Mouse (Mus musculus): Measurements from ENCODE around the gene Cgn. TPM values are rescaled to one million over a fixed set of nuclear protein-coding genes. Genes with fewer than 3 reads are reported as not detected.

Cgn gene
- 15.5 and 17.3 TPM in 2 replicates for polyA plus RNA-seq (2015; fragmentation: Nextera tagmentation; extraction: Ambion mirVana)

GRCm38 (mm10) chr3:94786367-94786835 is at the start of gene Cgn:
Gene Cgn, minus strand, starts transcription at chr3:94786492.
- Histone ChIP-seq H3K4me2 (peak within 1 kb of the TSS; percentile 90), H3K9ac (replicated peaks) (peak within 1 kb of the TSS; percentile 64), H3K9me3 (replicated peaks) (no peaks in the 10 kb centered on the region), H3K4me3 (replicated peaks) (peak within 1 kb of the TSS; percentile 52), H3K36me3 (no peaks in the 10 kb centered on the region), H3K27ac (replicated peaks) (peak within 1 kb of the TSS; percentile 95), H3K27me3 (replicated peaks) (no peaks in the 10 kb centered on the region), H3K4me1 (peaks cover 30% of the 10 kb centered on the region)
- 1% methylated on average over 35 of the region's 35 CpGs for WGBS
- ATAC-seq (ENCODE audit: low FRiP score): peak; percentile 94

DNA sequence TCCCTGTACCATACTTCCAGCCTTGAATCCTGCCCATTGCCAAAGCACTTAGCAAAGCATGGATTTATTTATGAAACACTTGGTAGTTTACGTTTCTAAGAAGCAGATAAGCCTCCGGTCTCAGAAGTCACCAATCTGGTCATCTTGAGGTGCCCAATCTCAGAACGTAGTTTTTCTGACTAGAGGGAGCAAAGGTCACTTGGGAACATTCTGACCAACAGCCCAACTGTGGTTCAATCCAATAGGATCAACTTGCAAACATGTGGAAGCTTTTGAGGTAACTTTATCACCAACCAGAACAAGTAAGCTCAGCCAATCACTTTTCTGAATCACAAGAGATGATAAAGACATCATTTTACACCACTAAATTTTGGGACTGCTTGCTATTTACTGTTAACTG is 49.1 kb upstream of the Cgn start:
- Histone ChIP-seq H3K36me3 (no peaks in the 10 kb centered on the region), H3K27me3 (replicated peaks) (no peaks in the 10 kb centered on the region), H3K4me2 (no peak overlapping the region), H3K27ac (replicated peaks) (no peak overlapping the region), H3K4me3 (replicated peaks) (no peak overlapping the region), H3K9me3 (replicated peaks) (no peaks in the 10 kb centered on the region), H3K4me1 (peaks cover 18% of the 10 kb centered on the region), H3K9ac (replicated peaks) (no peak overlapping the region)
- ATAC-seq (ENCODE audit: low FRiP score): no peak
- WGBS: 81% methylated on average over 3 of the region's 3 CpGs

- Histone ChIP-seq H3K4me3 (replicated peaks) (no peak overlapping the region), H3K4me2 (no peak overlapping the region), H3K36me3 (no peaks in the 10 kb centered on the region), H3K4me1 (peaks cover 5% of the 10 kb centered on the region; the same call in 1 of the 2 replicates), H3K9ac (replicated peaks) (no peak overlapping the region), H3K27ac (replicated peaks) (no peak overlapping the region), H3K9me3 (replicated peaks) (no peaks in the 10 kb centered on the region), H3K27me3 (replicated peaks) (no peaks in the 10 kb centered on the region)
- ATAC-seq (ENCODE audit: low FRiP score): no peak
Measured at GRCm38 (mm10) chr3:94833358-94833757, 47.1 kb upstream of the Cgn start.

- Histone ChIP-seq H3K36me3 (no peaks in the 10 kb centered on the region), H3K27me3 (replicated peaks) (no peaks in the 10 kb centered on the region), H3K9ac (replicated peaks) (no peak overlapping the region), H3K4me2 (no peak overlapping the region), H3K9me3 (replicated peaks) (no peaks in the 10 kb centered on the region), H3K27ac (replicated peaks) (no peak overlapping the region), H3K4me1 (peaks cover 5% of the 10 kb centered on the region; the same call in 1 of the 2 replicates), H3K4me3 (replicated peaks) (no peak overlapping the region)
- 82% methylated on average over 5 of the region's 5 CpGs for WGBS
- no peak for ATAC-seq (ENCODE audit: low FRiP score)
Measured at GRCm38 (mm10) chr3:94832701-94833100, 46.4 kb upstream of the Cgn start.

DNA sequence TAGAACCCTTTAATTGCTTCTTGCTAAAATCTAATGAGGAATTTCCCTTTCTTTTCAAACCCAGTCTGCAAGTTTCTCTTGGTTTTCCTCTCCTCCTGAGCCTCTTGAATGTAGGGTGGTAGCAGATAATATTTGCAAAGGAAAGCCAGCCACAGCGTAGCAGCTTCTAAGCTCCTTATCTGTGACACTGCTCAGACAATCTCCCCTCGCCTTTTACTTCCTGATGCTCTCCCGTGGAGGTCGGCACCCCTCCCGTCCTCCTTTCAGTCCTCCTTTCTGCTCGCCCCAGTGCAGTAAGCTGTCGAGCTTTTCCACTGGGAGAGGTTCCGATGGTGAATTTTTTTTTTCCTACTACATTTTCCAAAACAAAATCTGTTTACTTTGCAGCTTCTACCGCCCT is 45.8 kb upstream of the Cgn start:
- 34% methylated on average over 9 of the region's 9 CpGs for WGBS
- no peaks in the 10 kb centered on the region for H3K27me3 ChIP-seq (replicated peaks)

GRCm38 (mm10) chr3:94824110-94824509 is 37.8 kb upstream of the Cgn start:
- no peaks in the 10 kb centered on the region for H3K36me3 ChIP-seq
- no peak overlapping the region for H3K27ac ChIP-seq (replicated peaks)
- H3K4me1 ChIP-seq: peaks cover 5% of the 10 kb centered on the region; the same call in 1 of the 2 replicates
- ATAC-seq (ENCODE audit: low FRiP score): no peak
- no peak overlapping the region for H3K4me2 ChIP-seq
- 75% methylated on average over 3 of the region's 3 CpGs for WGBS
- no peaks in the 10 kb centered on the region for H3K9me3 ChIP-seq (replicated peaks)
- H3K27me3 ChIP-seq (replicated peaks): no peaks in the 10 kb centered on the region
- no peak overlapping the region for H3K4me3 ChIP-seq (replicated peaks)
- no peak overlapping the region for H3K9ac ChIP-seq (replicated peaks)

More for the DNA sequence above, 45.8 kb upstream of the Cgn start:
- Histone ChIP-seq H3K36me3 (no peaks in the 10 kb centered on the region), H3K4me3 (replicated peaks) (no peak overlapping the region), H3K9me3 (replicated peaks) (no peaks in the 10 kb centered on the region), H3K27ac (replicated peaks) (no peak overlapping the region), H3K9ac (replicated peaks) (no peak overlapping the region), H3K4me2 (no peak overlapping the region), H3K4me1 (peaks cover 5% of the 10 kb centered on the region; the same call in 1 of the 2 replicates)
- ATAC-seq (ENCODE audit: low FRiP score): no peak

DNA sequence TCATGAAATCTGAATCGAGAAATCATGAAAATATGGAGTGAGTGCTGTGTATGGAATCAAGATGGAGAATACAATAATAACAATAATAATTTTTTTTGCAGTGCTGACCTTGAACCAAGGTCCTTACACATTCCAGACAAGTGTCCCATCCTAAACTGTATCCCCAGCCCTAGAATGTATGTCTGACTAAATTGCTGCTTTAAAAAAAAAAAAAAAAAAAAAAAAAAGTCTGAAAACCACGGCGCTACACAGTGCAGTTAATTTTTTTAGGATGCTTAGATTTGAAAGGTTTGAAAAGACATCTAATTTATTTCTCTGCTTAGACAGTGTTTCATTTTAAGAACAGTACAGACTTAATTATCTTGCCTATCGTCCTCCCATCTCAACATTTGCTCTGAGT is 35.8 kb upstream of the Cgn start:
- peak; percentile 16; the same call in 1 of the 2 replicates for ATAC-seq (ENCODE audit: low FRiP score)
- peak overlapping the region; percentile 65 for H3K4me3 ChIP-seq (replicated peaks)
- WGBS: 59% methylated on average over 4 of the region's 4 CpGs
- H3K9me3 ChIP-seq (replicated peaks): no peaks in the 10 kb centered on the region
- peak overlapping the region; percentile 89 for H3K27ac ChIP-seq (replicated peaks)
- no peaks in the 10 kb centered on the region for H3K36me3 ChIP-seq
- no peaks in the 10 kb centered on the region for H3K27me3 ChIP-seq (replicated peaks)
- peaks cover 5% of the 10 kb centered on the region; the same call in 1 of the 2 replicates for H3K4me1 ChIP-seq
- H3K4me2 ChIP-seq: peak overlapping the region; percentile 74
- H3K9ac ChIP-seq (replicated peaks): peak overlapping the region; percentile 74

GRCm38 (mm10) chr3:94821008-94821638 is 34.8 kb upstream of the Cgn start:
- H3K4me1 ChIP-seq: peaks cover 5% of the 10 kb centered on the region; the same call in 1 of the 2 replicates
- H3K4me2 ChIP-seq: peak overlapping the region; percentile 74
- no peaks in the 10 kb centered on the region for H3K9me3 ChIP-seq (replicated peaks)
- peak overlapping the region; percentile 89 for H3K27ac ChIP-seq (replicated peaks)
- H3K27me3 ChIP-seq (replicated peaks): no peaks in the 10 kb centered on the region
- ATAC-seq (ENCODE audit: low FRiP score): peak; percentile 65
- peak overlapping the region; percentile 74 for H3K9ac ChIP-seq (replicated peaks)
- H3K36me3 ChIP-seq: no peaks in the 10 kb centered on the region
- H3K4me3 ChIP-seq (replicated peaks): peak overlapping the region; percentile 65
- WGBS: 1% methylated on average over 31 of the region's 31 CpGs

DNA sequence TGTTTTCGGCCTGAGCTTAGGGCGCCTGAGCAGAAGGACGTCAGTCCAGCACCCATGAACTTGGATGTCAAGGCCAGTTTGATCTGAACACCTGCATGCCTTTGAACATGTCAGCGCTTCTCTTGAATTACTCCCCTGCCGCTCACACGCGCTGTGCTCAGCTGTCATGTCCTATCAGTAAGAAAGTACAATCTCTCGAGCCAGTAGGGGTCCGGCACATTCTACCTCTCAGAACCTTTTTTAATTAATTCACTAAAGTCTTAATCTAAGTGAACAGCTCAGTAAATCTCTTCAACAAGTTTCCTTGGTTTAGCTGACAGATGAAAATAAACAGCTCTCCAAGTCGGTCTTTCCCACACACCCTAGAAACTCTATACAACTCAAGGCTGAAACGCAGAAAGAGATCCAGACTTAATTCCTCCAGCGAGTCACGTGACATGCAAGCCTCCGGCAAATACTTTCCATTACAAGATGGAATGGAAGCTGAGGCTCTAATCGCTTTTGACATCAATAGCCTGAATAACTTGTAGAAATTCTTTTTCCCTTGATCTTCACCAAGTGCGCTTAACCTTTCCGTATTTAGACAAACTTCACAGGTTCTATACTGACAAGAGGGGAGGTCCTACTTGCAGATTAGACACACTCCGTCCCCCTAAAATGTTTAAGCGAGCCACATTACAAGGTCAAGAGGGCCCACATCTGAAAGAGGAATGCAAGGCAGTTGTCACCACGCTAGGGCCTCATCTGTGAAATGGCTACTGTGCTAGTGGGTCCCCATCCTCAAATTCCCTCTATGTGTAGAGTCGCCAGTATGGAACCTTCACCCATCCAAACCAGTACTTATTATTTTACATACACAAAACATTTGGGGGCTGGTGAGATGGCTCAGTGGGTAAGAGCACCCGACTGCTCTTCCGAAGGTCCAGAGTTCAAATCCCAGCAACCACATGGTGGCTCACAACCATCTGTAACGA is 33.4 kb upstream of the Cgn start:
- ATAC-seq (ENCODE audit: low FRiP score): no peak
- Histone ChIP-seq H3K4me1 (peaks cover 5% of the 10 kb centered on the region; the same call in 1 of the 2 replicates), H3K4me2 (no peak overlapping the region), H3K4me3 (replicated peaks) (no peak overlapping the region), H3K36me3 (no peaks in the 10 kb centered on the region), H3K27me3 (replicated peaks) (no peaks in the 10 kb centered on the region), H3K9me3 (replicated peaks) (no peaks in the 10 kb centered on the region), H3K9ac (replicated peaks) (no peak overlapping the region), H3K27ac (replicated peaks) (no peak overlapping the region)
- WGBS: 78% methylated on average over 24 of the region's 24 CpGs

DNA sequence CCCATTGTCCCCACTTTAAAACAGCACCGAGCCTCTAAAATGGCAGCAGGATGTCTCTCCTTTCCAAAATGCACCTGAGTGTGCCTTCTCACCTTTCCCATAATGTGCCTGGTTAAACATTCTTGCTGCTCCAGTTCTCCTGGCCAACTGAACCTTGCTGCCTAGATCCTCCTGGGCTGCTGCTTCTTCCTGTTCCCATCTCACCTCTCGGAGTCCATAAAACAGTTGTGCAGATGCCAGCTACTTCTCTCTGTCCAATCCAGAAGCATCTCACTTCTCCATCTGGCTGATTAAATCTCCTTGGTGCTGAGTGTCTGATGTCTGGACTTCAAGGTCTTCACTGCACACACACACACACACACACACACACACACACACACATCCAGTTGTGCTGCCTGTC is 31.4 kb upstream of the Cgn start:
- no peak overlapping the region for H3K4me3 ChIP-seq (replicated peaks)
- peaks cover 5% of the 10 kb centered on the region; the same call in 1 of the 2 replicates for H3K4me1 ChIP-seq
- H3K27me3 ChIP-seq (replicated peaks): no peaks in the 10 kb centered on the region
- no peaks in the 10 kb centered on the region for H3K9me3 ChIP-seq (replicated peaks)
- H3K27ac ChIP-seq (replicated peaks): no peak overlapping the region
- ATAC-seq (ENCODE audit: low FRiP score): no peak
- H3K36me3 ChIP-seq: no peaks in the 10 kb centered on the region
- H3K9ac ChIP-seq (replicated peaks): no peak overlapping the region
- 84% methylated on average over 2 of the region's 2 CpGs for WGBS
- H3K4me2 ChIP-seq: no peak overlapping the region

DNA sequence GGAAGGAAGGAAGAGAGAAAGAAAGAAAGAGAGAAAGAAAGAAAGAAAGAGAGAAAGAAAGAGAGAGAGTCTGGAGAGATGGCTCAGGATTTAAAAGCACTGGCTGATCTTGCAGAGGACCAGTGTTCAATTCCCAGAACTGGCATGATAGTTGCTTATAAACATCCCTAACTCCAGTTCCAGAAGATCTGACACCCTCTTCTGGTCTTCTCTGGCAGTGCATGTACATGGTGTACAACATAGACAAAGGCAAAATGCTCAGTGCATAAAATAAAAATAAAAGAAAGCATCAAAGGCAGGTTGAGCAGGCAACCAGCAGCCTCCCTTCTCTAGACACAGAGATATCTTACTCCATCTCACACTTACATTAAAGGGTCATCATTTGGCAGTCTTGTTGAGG is 29.3 kb upstream of the Cgn start:
- Histone ChIP-seq H3K4me3 (replicated peaks) (no peak overlapping the region), H3K9ac (replicated peaks) (no peak overlapping the region), H3K9me3 (replicated peaks) (no peaks in the 10 kb centered on the region), H3K27ac (replicated peaks) (no peak overlapping the region), H3K4me1 (no peaks in the 10 kb centered on the region), H3K4me2 (no peak overlapping the region), H3K27me3 (replicated peaks) (no peaks in the 10 kb centered on the region), H3K36me3 (no peaks in the 10 kb centered on the region)
- ATAC-seq (ENCODE audit: low FRiP score): no peak
